Mouse (Mus musculus) embryonic facial prominence, embryonic 11.5 days (tissue): ENCODE results near the gene Ccdc141. TPM values are rescaled to one million over a fixed set of nuclear protein-coding genes. Genes with fewer than 3 reads are reported as not detected.

Source experiments
- ATAC-seq: fragments of 200-750 bp; cut with Nextera tagmentation; replicated peaks from 2 replicates; pipeline ENCODE4 v1.8.0; 2017; ENCODE audit warnings: low read depth; ENCODE audit not compliant: insufficient number of reproducible peaks, low FRiP score, low TSS enrichment
- DNase-seq: peaks from one replicate; pipeline ENCODE4 v3.0.0-alpha.2; 2015; ENCODE audit warnings: low spot score
- H3K27ac ChIP-seq: fragments of 300-500 bp; sonication (generic); replicated peaks from 2 replicates; pipeline ENCODE4 v1.5.1; 2014; ENCODE audit warnings: mild to moderate bottlenecking, low read depth, low read length, control low read depth
- H3K27me3 ChIP-seq: fragments of 300-500 bp; sonication (generic); 2 replicates; pipeline ENCODE4 v1.6.1; 2014; ENCODE audit warnings: mild to moderate bottlenecking, low read length, moderate library complexity, mixed read lengths; ENCODE audit not compliant: control insufficient read depth, insufficient read depth
- H3K36me3 ChIP-seq: fragments of 300-500 bp; sonication (generic); replicated peaks from 2 replicates; pipeline ENCODE4 v1.6.1; 2014; ENCODE audit warnings: low read depth, mild to moderate bottlenecking, low read length, moderate library complexity, mixed read lengths; ENCODE audit not compliant: control insufficient read depth, insufficient read depth
- H3K4me1 ChIP-seq: fragments of 300-500 bp; sonication (generic); 2 replicates; pipeline ENCODE4 v1.6.1; 2014; ENCODE audit warnings: low read length, mixed read lengths; ENCODE audit not compliant: control insufficient read depth, insufficient read depth
- H3K4me2 ChIP-seq: fragments of 300-500 bp; sonication (generic); 2 replicates; pipeline ENCODE4 v1.6.1; 2014; ENCODE audit warnings: low read depth, mild to moderate bottlenecking, control low read depth, low read length, moderate library complexity
- H3K4me3 ChIP-seq: fragments of 300-500 bp; sonication (generic); 2 replicates; pipeline ENCODE4 v1.5.1; 2014; ENCODE audit warnings: low read depth, low read length, control low read depth
- H3K9ac ChIP-seq: fragments of 300-500 bp; sonication (generic); replicated peaks from 2 replicates; pipeline ENCODE4 v1.6.1; 2014; ENCODE audit warnings: mild to moderate bottlenecking, control low read depth, low read length
- H3K9me3 ChIP-seq: fragments of 300-500 bp; sonication (generic); replicated peaks from 2 replicates; pipeline ENCODE4 v1.6.1; 2016; ENCODE audit warnings: mild to moderate bottlenecking, low read length, inconsistent platforms, mixed read lengths; ENCODE audit not compliant: control insufficient read depth
- WGBS: fragments of 180-500 bp; shearing (Covaris S2); extraction: QIAGEN DNeasy Blood & Tissue Kit; methylation state at CpG from one replicate; pipeline ENCODE4 v1.1.7; 2014; 5-methylcytosine and 5-hydroxymethylcytosine counted together
- polyA plus RNA-seq: library from polyadenylated mRNA; unstranded; fragments of >200 nt; fragmentation: Nextera tagmentation; extraction: Ambion mirVana; gene quantifications from 2 replicates; pipeline ENCODE4 v1.2.1, GENCODE M21; 2014

Ccdc141 gene
- polyA plus RNA-seq, 1 experiment from 2014 or later: 5.6 TPM

DNA sequence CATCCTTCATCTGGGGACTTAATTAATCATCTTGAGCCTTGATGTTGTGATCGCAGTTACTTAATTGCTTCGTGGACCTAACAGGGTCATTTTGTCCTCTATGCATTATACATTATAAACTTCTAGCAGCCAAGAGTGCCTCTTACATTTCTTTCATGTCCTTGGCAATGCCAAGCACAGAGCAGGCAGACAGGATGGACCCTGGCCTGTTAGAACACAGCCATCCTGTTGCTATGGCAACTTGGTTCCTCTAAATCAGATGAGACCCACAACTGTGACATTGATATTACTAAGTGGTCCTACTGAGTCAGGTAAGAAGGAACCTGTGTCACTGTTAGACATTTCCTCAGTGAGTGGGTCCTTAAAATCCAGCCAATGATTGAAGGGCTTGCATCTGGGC, 20.9 kb downstream of the Ccdc141 start:
- no peaks in the 10 kb centered on the region for H3K9me3 ChIP-seq
- H3K9ac ChIP-seq: no peak overlapping the region
- no peaks in the 10 kb centered on the region for H3K4me1 ChIP-seq
- no peak for ATAC-seq
- H3K4me3 ChIP-seq: no peak overlapping the region
- H3K36me3 ChIP-seq: no peaks in the 10 kb centered on the region
- 68% methylated on average over 2 of the region's 2 CpGs for WGBS
- no peak overlapping the region for H3K4me2 ChIP-seq
- no peak overlapping the region for H3K27ac ChIP-seq
- DNase-seq: no peak
- no peaks in the 10 kb centered on the region for H3K27me3 ChIP-seq

DNA sequence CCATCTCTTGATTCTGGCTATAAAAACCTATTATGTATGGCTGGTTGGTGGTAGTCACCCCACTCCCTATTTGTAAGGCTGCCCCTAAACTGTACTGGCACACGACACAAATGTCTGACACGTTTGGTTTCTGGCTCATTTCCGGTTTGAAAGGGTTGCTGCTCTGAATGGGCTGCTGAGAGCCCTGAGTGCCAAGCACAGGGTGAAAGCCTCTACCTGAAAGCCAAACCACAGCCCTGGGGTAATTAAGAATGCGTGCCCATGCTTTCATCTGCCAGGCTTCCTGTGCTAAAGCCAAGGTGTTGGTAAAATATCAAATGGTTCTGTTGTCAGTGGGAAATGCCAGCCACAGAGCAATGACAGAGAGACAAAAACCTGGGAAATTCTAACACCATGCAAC, 22.2 kb downstream of the Ccdc141 start:
- 59% methylated on average over 4 of the region's 4 CpGs for WGBS
- Histone ChIP-seq H3K27me3 (no peaks in the 10 kb centered on the region), H3K4me1 (no peaks in the 10 kb centered on the region), H3K36me3 (no peaks in the 10 kb centered on the region), H3K4me2 (no peak overlapping the region), H3K4me3 (no peak overlapping the region), H3K9ac (no peak overlapping the region), H3K27ac (no peak overlapping the region), H3K9me3 (no peaks in the 10 kb centered on the region)
- ATAC-seq (no peak), DNase-seq (no peak)

GRCm38 (mm10) chr2:77146968-77147367, 23.5 kb downstream of the Ccdc141 start:
- no peak overlapping the region for H3K27ac ChIP-seq
- no peaks in the 10 kb centered on the region for H3K4me1 ChIP-seq
- WGBS: 72% methylated on average over 2 of the region's 2 CpGs
- H3K27me3 ChIP-seq: no peaks in the 10 kb centered on the region
- H3K36me3 ChIP-seq: no peaks in the 10 kb centered on the region
- no peak overlapping the region for H3K4me2 ChIP-seq
- H3K4me3 ChIP-seq: no peak overlapping the region
- no peak overlapping the region for H3K9ac ChIP-seq
- ATAC-seq (no peak), DNase-seq (no peak)
- no peaks in the 10 kb centered on the region for H3K9me3 ChIP-seq

GRCm38 (mm10) chr2:77146291-77146690, 24.1 kb downstream of the Ccdc141 start:
- no peak overlapping the region for H3K4me3 ChIP-seq
- H3K27me3 ChIP-seq: no peaks in the 10 kb centered on the region
- ATAC-seq (no peak), DNase-seq (no peak)
- H3K36me3 ChIP-seq: no peaks in the 10 kb centered on the region
- WGBS: 68% methylated on average over 3 of the region's 3 CpGs
- no peaks in the 10 kb centered on the region for H3K9me3 ChIP-seq
- H3K4me2 ChIP-seq: no peak overlapping the region
- no peaks in the 10 kb centered on the region for H3K4me1 ChIP-seq
- H3K27ac ChIP-seq: no peak overlapping the region
- no peak overlapping the region for H3K9ac ChIP-seq

DNA sequence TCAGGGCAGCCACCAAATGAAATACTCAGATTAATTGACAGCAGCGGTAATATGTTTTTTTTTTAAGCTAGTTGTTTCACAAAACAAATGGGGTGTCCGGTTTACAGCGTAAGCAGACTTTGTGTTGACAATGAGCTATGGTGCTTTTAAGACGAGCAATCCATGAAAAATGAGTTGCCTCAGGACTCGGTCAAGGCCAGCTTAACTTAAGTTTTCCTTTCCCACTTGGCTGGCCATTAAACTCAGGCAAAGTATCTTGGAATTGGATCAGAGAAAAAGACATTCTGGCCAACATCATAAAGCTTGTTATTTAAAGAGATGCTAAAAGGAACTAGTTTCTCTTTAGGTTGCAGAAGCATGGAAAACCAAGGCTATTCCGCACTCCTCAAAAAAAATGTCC, 26.9 kb downstream of the Ccdc141 start:
- DNase-seq (no peak), ATAC-seq (no peak)
- no peak overlapping the region for H3K9ac ChIP-seq
- no peaks in the 10 kb centered on the region for H3K36me3 ChIP-seq
- H3K27ac ChIP-seq: no peak overlapping the region
- 72% methylated on average over 6 of the region's 6 CpGs for WGBS
- H3K9me3 ChIP-seq: no peaks in the 10 kb centered on the region
- H3K27me3 ChIP-seq: no peaks in the 10 kb centered on the region
- H3K4me1 ChIP-seq: no peaks in the 10 kb centered on the region
- H3K4me2 ChIP-seq: no peak overlapping the region
- no peak overlapping the region for H3K4me3 ChIP-seq

DNA sequence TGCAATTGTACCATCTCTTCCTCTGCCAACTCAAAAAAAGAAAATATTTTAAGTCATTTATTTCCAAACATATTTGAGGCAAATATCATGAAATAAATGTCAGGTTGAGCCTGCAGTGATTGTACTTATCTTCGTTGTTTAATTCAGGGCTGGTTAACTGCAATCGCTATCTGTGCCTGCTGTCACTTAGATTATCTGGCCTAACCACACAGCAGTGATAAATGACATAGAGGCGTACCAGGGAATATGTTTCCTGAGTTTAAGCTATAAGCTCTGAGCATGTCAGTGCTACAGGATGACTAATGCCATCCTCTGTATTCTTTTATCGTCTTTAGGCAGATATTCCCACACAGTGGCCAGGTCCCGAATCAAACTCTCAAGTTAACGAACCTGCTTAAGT, 31.6 kb downstream of the Ccdc141 start:
- no peaks in the 10 kb centered on the region for H3K4me1 ChIP-seq
- no peak for DNase-seq
- ATAC-seq: no peak
- H3K4me2 ChIP-seq: no peak overlapping the region
- H3K36me3 ChIP-seq: no peaks in the 10 kb centered on the region
- no peak overlapping the region for H3K9ac ChIP-seq
- H3K9me3 ChIP-seq: no peaks in the 10 kb centered on the region
- no peak overlapping the region for H3K27ac ChIP-seq
- 91% methylated on average over 6 of the region's 6 CpGs for WGBS
- H3K27me3 ChIP-seq: no peaks in the 10 kb centered on the region
- H3K4me3 ChIP-seq: no peak overlapping the region

DNA sequence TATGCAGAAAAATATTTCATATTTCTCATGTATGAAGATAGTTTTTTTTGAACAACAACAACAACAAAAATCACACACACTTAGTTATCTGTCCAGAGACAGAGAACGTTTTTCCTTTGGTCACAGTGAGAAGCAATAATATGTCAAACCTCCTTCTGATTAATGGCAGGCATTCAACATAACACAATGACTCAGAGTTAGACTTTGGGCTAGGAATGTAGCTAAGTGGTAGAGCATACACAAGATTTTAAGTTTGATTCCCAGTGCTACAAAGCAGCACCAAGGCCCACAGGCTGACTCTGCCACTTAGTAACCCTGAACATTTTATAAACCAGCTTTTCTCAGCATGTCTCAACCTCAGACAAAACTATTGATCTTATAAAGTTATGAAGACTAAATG, 35.5 kb downstream of the Ccdc141 start:
- H3K4me3 ChIP-seq: no peak overlapping the region
- no peak overlapping the region for H3K4me2 ChIP-seq
- H3K36me3 ChIP-seq: no peaks in the 10 kb centered on the region
- H3K9ac ChIP-seq: no peak overlapping the region
- 67% methylated on average over 1 of the region's 1 CpGs for WGBS
- H3K4me1 ChIP-seq: no peaks in the 10 kb centered on the region
- no peak for ATAC-seq
- H3K27ac ChIP-seq: no peak overlapping the region
- DNase-seq: no peak
- no peaks in the 10 kb centered on the region for H3K9me3 ChIP-seq
- H3K27me3 ChIP-seq: no peaks in the 10 kb centered on the region

DNA sequence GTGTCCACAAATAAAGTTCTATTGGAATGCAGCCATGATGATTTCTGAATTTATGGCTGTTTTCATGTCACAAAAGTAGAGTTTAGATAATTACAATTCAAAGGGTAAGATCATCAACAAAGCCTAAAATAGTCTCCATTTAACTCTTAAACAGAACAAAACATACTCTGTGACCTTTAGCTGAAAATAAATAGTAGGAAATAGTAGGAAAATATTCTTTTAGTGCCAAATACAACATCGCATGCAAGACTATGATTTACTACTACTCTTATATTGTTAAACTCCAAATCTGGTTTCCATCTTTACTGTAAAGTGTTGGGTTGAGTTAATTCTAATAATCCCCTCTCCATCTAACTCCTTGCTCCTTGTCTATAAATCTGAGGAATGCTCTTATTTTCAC, 37.0 kb downstream of the Ccdc141 start:
- 100% methylated on average over 1 of the region's 1 CpGs for whole genome bisulfite sequencing
- H3K4me3 ChIP-seq: no peak overlapping the region
- H3K4me2 ChIP-seq: no peak overlapping the region
- no peak overlapping the region for H3K27ac ChIP-seq
- H3K4me1 ChIP-seq: no peaks in the 10 kb centered on the region
- no peak for DNase-seq
- no peaks in the 10 kb centered on the region for H3K27me3 ChIP-seq
- H3K9ac ChIP-seq: no peak overlapping the region
- no peaks in the 10 kb centered on the region for H3K9me3 ChIP-seq
- ATAC-seq: no peak
- no peaks in the 10 kb centered on the region for H3K36me3 ChIP-seq
